ENCODE assay signal across 8 mouse cellular contexts in genomic region chrX:152016151-152017145, GRCm38 (mm10). TPM values are rescaled to one million over a fixed set of nuclear protein-coding genes. Genes with fewer than 3 reads are reported as not detected.
A peak's percentile ranks its signal among the peaks of the same experiment; 100 is the strongest.
DNase-seq lines count a peak whose midpoint lies in the region; ATAC-seq and TF ChIP-seq lines count a peak whose summit lies in the region.

Gene Ribc1 (minus strand): TSS chrX:152016295.
Gene Smc1a (plus strand): TSS chrX:152016428.

- peak within 1 kb of the TSS; percentile 81 for H3K27ac ChIP-seq in bone marrow, adult 2 months (ENCODE audit: control insufficient read depth, insufficient read depth, low read depth, low read length, poor library complexity)
- peak within 1 kb of the TSS; percentile 95 for H3K27ac ChIP-seq in embryonic facial prominence, embryonic 15.5 days (replicated peaks)
- H3K27ac ChIP-seq in heart, embryonic 10.5 days, result peak within 1 kb of the TSS; percentile 87
- peak within 1 kb of the TSS; percentile 95 for H3K27ac ChIP-seq in kidney, embryonic 15.5 days

- H3K4me2 ChIP-seq in embryonic facial prominence, embryonic 15.5 days (replicated peaks), result peak within 1 kb of the TSS; percentile 51
- H3K4me2 ChIP-seq in kidney, embryonic 15.5 days, result peak within 1 kb of the TSS; percentile 58

- peak within 1 kb of the TSS; percentile 39 for H3K9ac ChIP-seq in embryonic facial prominence, embryonic 15.5 days
- H3K9ac ChIP-seq in kidney, embryonic 15.5 days, result peak within 1 kb of the TSS; percentile 58

- H3K9me3 ChIP-seq in embryonic facial prominence, embryonic 15.5 days (replicated peaks), result no peaks in the 10 kb centered on the region
- H3K9me3 ChIP-seq in heart, embryonic 10.5 days, result no peaks in the 10 kb centered on the region
- H3K9me3 ChIP-seq in kidney, embryonic 15.5 days (replicated peaks), result no peaks in the 10 kb centered on the region

- H3K4me3 ChIP-seq in bone marrow, adult 2 months (replicated peaks; ENCODE audit: control insufficient read depth, low read depth, low read length), result peak within 1 kb of the TSS; percentile 74
- H3K4me3 ChIP-seq in embryonic facial prominence, embryonic 15.5 days (replicated peaks), result peak within 1 kb of the TSS; percentile 56
- peak within 1 kb of the TSS; percentile 66 for H3K4me3 ChIP-seq in heart, embryonic 10.5 days
- peak within 1 kb of the TSS; percentile 62 for H3K4me3 ChIP-seq in kidney, embryonic 15.5 days (replicated peaks)

- DNase-seq in 416B (ENCODE audit: low read depth) (peak; percentile 97), liver (peak; percentile 90)
- peak; percentile 96 for DNase-seq in heart, embryonic 10.5 days (ENCODE audit: low spot score)
- DNase-seq in spleen, postnatal 4 days (ENCODE audit: low spot score in 2 of 2), result peak; percentile 84 to 89

- 14% methylated on average over 64 of the region's 64 CpGs for WGBS in bone marrow, adult 2 months
- WGBS in embryonic facial prominence, embryonic 15.5 days, result 18% methylated on average over 64 of the region's 64 CpGs
- 15% methylated on average over 64 of the region's 64 CpGs for WGBS in heart, embryonic 10.5 days
- WGBS in kidney, embryonic 15.5 days, result 19% methylated on average over 62 of the region's 64 CpGs

- peaks cover 10% of the 10 kb centered on the region; the same call in 1 of the 2 replicates for H3K27me3 ChIP-seq in embryonic facial prominence, embryonic 15.5 days
- peaks cover 36% of the 10 kb centered on the region; the same call in 1 of the 2 replicates for H3K27me3 ChIP-seq in heart, embryonic 10.5 days (ENCODE audit: insufficient read depth, poor library complexity, severe bottlenecking)
- H3K27me3 ChIP-seq in kidney, embryonic 15.5 days, result peaks cover 29% of the 10 kb centered on the region

- ATAC-seq in embryonic facial prominence, embryonic 15.5 days (ENCODE audit: insufficient number of reproducible peaks, low FRiP score, low TSS enrichment, low read depth), result peak; percentile 98
- ATAC-seq in kidney, embryonic 15.5 days (replicated peaks; ENCODE audit: low FRiP score), result peak; percentile 98
- peak; percentile 97 for ATAC-seq in monocyte, adult 5-6 weeks (replicated peaks; ENCODE audit: insufficient number of reproducible peaks, low FRiP score, low TSS enrichment, poor library complexity, severe bottlenecking)

- no peaks in the 10 kb centered on the region for H3K36me3 ChIP-seq in embryonic facial prominence, embryonic 15.5 days
- H3K36me3 ChIP-seq in heart, embryonic 10.5 days, result peaks cover 3% of the 10 kb centered on the region; the same call in 1 of the 2 replicates
- peaks cover 8% of the 10 kb centered on the region for H3K36me3 ChIP-seq in kidney, embryonic 15.5 days

- TF ChIP-seq CTCF in bone marrow, adult 2 months (IDR thresholded peaks at IDR 0.05; ENCODE audit: control insufficient read depth, insufficient read depth, low read length), result no peak

- H3K4me1 ChIP-seq in bone marrow, adult 2 months (ENCODE audit: control insufficient read depth, insufficient read depth, low read length), result no peaks in the 10 kb centered on the region; the same call in 1 of the 2 replicates
- 0 out of 2 replicates have a peak, but pooled peaks cover 3% of the 10 kb centered on the region for H3K4me1 ChIP-seq in embryonic facial prominence, embryonic 15.5 days
- H3K4me1 ChIP-seq in heart, embryonic 10.5 days, result no peaks in the 10 kb centered on the region
- peaks cover 7% of the 10 kb centered on the region; the same call in 1 of the 2 replicates for H3K4me1 ChIP-seq in kidney, embryonic 15.5 days

- TF ChIP-seq POLR2A in bone marrow, adult 2 months (IDR thresholded peaks at IDR 0.05; ENCODE audit: borderline replicate concordance, control insufficient read depth, low read depth, low read length), result peak; percentile 41; the same call in 1 of the 2 replicates

RNA-seq across cellular contexts. Expression of gene Ribc1, which starts in this region (rescaled TPM):
- 1.1 and 1.7 TPM in 2 replicates for polyA plus RNA-seq in bone marrow, adult 2 months (2011; ENCODE audit: insufficient read depth, insufficient read length, low replicate concordance, missing spikeins)
- polyA plus RNA-seq in embryonic facial prominence, embryonic 15.5 days (2015; fragmentation: Nextera tagmentation; extraction: Ambion mirVana), result 4.7 and 6.5 TPM in 2 replicates
- polyA plus RNA-seq in heart, embryonic 10.5 days (2016; fragmentation: Nextera tagmentation; extraction: Ambion mirVana), result 3.2 and 4.1 TPM in 2 replicates
- 3.1 and 3.5 TPM in 2 replicates for polyA plus RNA-seq in kidney, embryonic 15.5 days (2015; fragmentation: Nextera tagmentation; extraction: Ambion mirVana)
- 0.95 to 1.5 TPM in 2 of 3 replicates, not detected in the other for total RNA-seq in monocyte, adult 5-6 weeks (2017)

RNA-seq across cellular contexts. Expression of gene Smc1a, which starts in this region (rescaled TPM):
- 84.5 and 111 TPM in 2 replicates for polyA plus RNA-seq in bone marrow, adult 2 months (2011; ENCODE audit: insufficient read depth, insufficient read length, low replicate concordance, missing spikeins)
- polyA plus RNA-seq in embryonic facial prominence, embryonic 15.5 days (2015; fragmentation: Nextera tagmentation; extraction: Ambion mirVana), result 98.2 and 100 TPM in 2 replicates
- polyA plus RNA-seq in heart, embryonic 10.5 days (2016; fragmentation: Nextera tagmentation; extraction: Ambion mirVana), result 73.9 and 88.5 TPM in 2 replicates
- 117 and 118 TPM in 2 replicates for polyA plus RNA-seq in kidney, embryonic 15.5 days (2015; fragmentation: Nextera tagmentation; extraction: Ambion mirVana)
- total RNA-seq in monocyte, adult 5-6 weeks (2017), result 147 to 201 TPM (median 184 TPM) in 3 replicates

Comparison
In these comparisons a context has a peak if more than half of its experiments do, and no peak if none do; other contexts are left out.
1. Peak in every context shown above with its lines: DNase-seq, ATAC-seq, H3K4me3 ChIP-seq and H3K27ac ChIP-seq.